Mouse (Mus musculus) spleen, adult 2 months (tissue): ENCODE measurements around the gene Trim33.

ENCODE experiments used
- CTCF ChIP-seq: fragments of 200-500 bp; IDR thresholded peaks from 2 replicates; pipeline ENCODE4 v1.5.1; 2011; ENCODE audit warnings: mild to moderate bottlenecking, inconsistent platforms; ENCODE audit not compliant: insufficient read depth, insufficient read length, insufficient replicate concordance; ENCODE audit errors: extremely low read depth
- POLR2A ChIP-seq: fragments of 200-500 bp; IDR thresholded peaks from 2 replicates; pipeline ENCODE4 v1.6.1; 2011; ENCODE audit warnings: low read depth, low read length, inconsistent platforms

DNA sequence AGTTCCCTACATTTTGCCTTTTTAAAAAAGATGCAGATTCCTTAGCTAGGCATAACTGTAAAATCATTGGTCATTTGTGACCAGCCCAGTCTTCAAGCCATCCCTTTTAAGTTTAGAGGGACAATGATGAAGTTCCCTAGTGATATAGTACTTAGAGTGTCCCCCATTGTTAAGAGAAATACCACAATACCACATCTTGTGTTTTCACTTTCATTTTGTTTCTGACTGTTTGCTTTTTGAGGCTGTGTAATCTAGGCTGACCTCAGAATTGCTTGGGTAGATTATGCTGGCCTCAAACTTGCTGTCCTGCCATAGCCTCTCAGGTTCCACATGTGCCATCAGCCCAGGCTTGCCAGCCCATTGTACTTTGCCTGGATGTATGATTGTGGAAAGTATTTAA is 35.2 kb downstream of the Trim33 start:
- no peak for TF ChIP-seq CTCF
- no peak for TF ChIP-seq POLR2A
